Mouse (Mus musculus) C2C12 (cell line): ENCODE results near the gene Gm49601.

Source experiments
- CEBPB ChIP-seq: IDR thresholded peaks from one replicate; pipeline ENCODE4 v1.6.1; 2011; ENCODE audit warnings: low read depth, mild to moderate bottlenecking, control low read depth, moderate library complexity
- CTCF ChIP-seq: IDR thresholded peaks from one replicate; pipeline ENCODE4 v1.5.1; 2011; ENCODE audit not compliant: control insufficient read depth, insufficient read depth, insufficient read length
- MYOG ChIP-seq: IDR thresholded peaks from one replicate; pipeline ENCODE4 v1.6.1; 2011; ENCODE audit not compliant: control insufficient read depth, insufficient read length; ENCODE audit errors: extremely low read depth
- USF1 ChIP-seq: IDR thresholded peaks from one replicate; pipeline ENCODE4 v1.6.1; 2011; ENCODE audit warnings: low read depth, mild to moderate bottlenecking, control low read depth, moderate library complexity

- TF ChIP-seq CTCF (no peak), USF1 (no peak), MYOG (no peak), CEBPB (no peak)
These were observed 46.8 kb upstream of the Gm49601 start for GRCm38 (mm10) chr16:18673005-18673404.
